Mouse (Mus musculus) liver, adult 2 months (tissue): ENCODE data around the gene Ifit1bl1.

Experiments used
- CTCF ChIP-seq: fragments of 200-500 bp; IDR thresholded peaks from 2 replicates; pipeline ENCODE4 v1.5.1; 2011; ENCODE audit warnings: low read depth, low read length, control low read depth
- POLR2A ChIP-seq: fragments of 200-500 bp; IDR thresholded peaks from 2 replicates; pipeline ENCODE4 v1.6.1; 2011; ENCODE audit warnings: low read length, control low read depth; ENCODE audit not compliant: insufficient read depth; ENCODE audit errors: extremely low read depth

DNA sequence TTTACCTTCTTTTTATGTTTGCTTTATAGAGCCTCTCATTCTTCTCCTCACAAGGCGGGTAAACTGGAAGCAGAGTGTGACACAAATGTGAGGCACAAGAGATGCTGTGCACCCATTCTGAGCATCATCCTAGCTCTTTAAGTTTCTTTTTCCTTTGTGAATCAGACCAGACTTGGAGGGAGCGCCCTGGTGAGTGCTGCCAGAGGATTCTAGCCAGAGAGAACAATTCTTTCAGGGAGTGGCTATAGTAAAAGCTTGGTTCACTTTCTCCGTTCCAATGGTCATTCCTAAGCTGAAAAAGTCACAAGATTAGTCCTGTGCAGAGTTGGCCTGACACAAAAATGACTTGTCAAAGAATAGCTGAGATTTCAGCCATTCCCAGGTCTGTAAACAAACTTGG is 45.1 kb downstream of the Ifit1bl1 start:
- no peak for TF ChIP-seq CTCF
- no peak for TF ChIP-seq POLR2A
